Mouse (Mus musculus): ENCODE measurements around the gene Elmo2. TPM values are rescaled to one million over a fixed set of nuclear protein-coding genes. Genes with fewer than 3 reads are reported as not detected.

Gene Elmo2
- polyA plus RNA-seq, 1 experiment from 2014 or later: 79.9 TPM

DNA sequence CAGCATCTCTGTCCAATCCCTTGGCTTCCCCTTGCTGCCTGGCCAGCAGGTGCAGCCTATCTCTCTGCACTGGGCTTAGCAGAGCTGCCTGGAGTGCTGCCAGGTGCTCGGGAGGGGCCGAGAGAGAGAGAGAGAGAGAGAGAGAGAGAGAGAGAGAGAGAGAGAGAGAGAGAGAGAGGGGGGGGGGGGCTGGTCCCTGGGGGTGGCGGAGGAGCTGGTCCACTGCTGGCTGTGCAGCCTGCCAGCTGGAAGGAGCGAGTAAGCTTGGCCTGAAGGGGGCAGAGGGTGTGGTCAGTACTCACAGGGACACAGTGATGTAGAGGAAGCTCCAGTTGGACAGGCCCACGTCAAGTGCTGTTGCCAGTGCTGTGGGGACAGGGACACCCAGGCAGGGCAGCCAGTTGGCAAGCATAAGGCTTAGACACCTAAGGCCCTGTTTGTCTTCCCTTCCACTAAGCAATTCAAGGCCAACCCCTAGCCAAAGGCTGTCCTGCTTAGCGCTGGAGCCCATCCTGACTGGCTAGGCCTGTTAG is 44.4 kb downstream of the Elmo2 start:
- Histone ChIP-seq H3K9ac (ENCODE audit: low read length) (no peak overlapping the region), H3K27ac (ENCODE audit: low read depth, low read length) (no peak overlapping the region), H3K4me3 (ENCODE audit: low read depth, low read length) (no peak overlapping the region), H3K9me3 (ENCODE audit: control insufficient read depth, low read length) (no peaks in the 10 kb centered on the region), H3K27me3 (ENCODE audit: control insufficient read depth, insufficient read depth, low read length) (no peaks in the 10 kb centered on the region), H3K36me3 (ENCODE audit: control insufficient read depth, insufficient read depth, low read length) (peaks cover 4% of the 10 kb centered on the region; the same call in 1 of the 2 replicates), H3K4me1 (ENCODE audit: control insufficient read depth, insufficient read depth, low read length) (peaks cover 16% of the 10 kb centered on the region), H3K4me2 (no peak overlapping the region)
- WGBS: 74% methylated on average over 6 of the region's 6 CpGs
- no peak for ATAC-seq (ENCODE audit: low FRiP score)
- no peak for DNase-seq (ENCODE audit: low spot score, missing footprints)

DNA sequence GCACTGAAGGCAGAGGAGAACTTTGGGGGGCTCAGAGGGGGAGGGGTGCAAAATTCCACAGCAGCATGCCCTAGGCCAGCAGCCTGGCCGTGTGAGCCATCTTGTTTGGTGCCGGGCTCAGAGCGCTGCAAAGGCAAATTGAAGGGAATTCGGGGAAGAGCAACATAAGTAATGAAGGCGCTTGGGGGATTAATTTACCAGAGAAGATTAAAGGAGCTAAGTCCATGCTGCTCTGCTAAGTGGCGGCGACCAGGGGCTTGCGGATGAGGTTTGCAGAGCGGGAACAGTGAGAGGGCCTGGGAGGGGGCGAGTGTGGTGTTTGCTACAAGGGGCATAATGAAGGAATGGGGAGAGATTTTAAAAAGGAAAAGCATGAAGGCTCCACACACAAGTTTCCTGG is 46.9 kb downstream of the Elmo2 start:
- Histone ChIP-seq H3K27ac (ENCODE audit: low read depth, low read length) (no peak overlapping the region), H3K36me3 (ENCODE audit: control insufficient read depth, insufficient read depth, low read length) (peaks cover 7% of the 10 kb centered on the region; the same call in 1 of the 2 replicates), H3K4me2 (no peak overlapping the region), H3K9ac (ENCODE audit: low read length) (no peak overlapping the region), H3K4me1 (ENCODE audit: control insufficient read depth, insufficient read depth, low read length) (peaks cover 21% of the 10 kb centered on the region), H3K4me3 (ENCODE audit: low read depth, low read length) (no peak overlapping the region), H3K9me3 (ENCODE audit: control insufficient read depth, low read length) (no peaks in the 10 kb centered on the region), H3K27me3 (ENCODE audit: control insufficient read depth, insufficient read depth, low read length) (no peaks in the 10 kb centered on the region)
- 20% methylated on average over 10 of the region's 10 CpGs for WGBS
- DNase-seq (ENCODE audit: low spot score, missing footprints): no peak
- ATAC-seq (ENCODE audit: low FRiP score): no peak

DNA sequence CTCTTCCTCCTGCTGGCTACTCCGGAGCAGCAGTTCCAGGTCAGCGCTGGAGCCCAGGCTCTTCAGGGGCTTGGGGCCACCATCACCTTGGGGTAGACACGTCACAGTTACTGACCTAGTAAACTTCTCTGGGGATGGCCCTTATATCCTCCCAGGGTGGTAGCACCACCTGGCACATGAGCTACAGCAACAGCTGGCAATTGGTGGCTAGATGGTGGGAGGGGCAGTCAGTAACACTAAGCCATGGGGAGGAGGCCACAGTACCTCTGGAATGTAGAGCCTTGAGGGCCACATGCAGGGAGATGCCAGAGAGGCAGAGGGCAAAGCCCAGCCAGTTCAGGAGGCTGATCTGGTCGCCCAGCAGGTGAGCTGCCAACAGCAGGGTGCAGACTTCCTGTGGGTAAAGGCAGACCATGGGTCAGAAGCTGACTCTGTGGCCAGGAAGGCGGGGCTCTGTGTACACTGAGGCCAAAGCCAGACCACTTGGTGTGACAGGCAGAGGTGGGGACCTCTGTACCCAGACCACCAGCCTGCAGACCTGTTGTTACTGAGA is 49.0 kb downstream of the Elmo2 start:
- H3K4me3 ChIP-seq (ENCODE audit: low read depth, low read length): no peak overlapping the region
- H3K27me3 ChIP-seq (ENCODE audit: control insufficient read depth, insufficient read depth, low read length): no peaks in the 10 kb centered on the region
- no peak overlapping the region for H3K4me2 ChIP-seq
- DNase-seq (ENCODE audit: low spot score, missing footprints): no peak
- ATAC-seq (ENCODE audit: low FRiP score): no peak
- H3K9ac ChIP-seq (ENCODE audit: low read length): no peak overlapping the region
- H3K27ac ChIP-seq (ENCODE audit: low read depth, low read length): no peak overlapping the region
- 79% methylated on average over 5 of the region's 5 CpGs for WGBS
- H3K36me3 ChIP-seq (ENCODE audit: control insufficient read depth, insufficient read depth, low read length): 0 out of 2 replicates have a peak, but pooled peaks cover 7% of the 10 kb centered on the region
- H3K9me3 ChIP-seq (ENCODE audit: control insufficient read depth, low read length): no peaks in the 10 kb centered on the region
- H3K4me1 ChIP-seq (ENCODE audit: control insufficient read depth, insufficient read depth, low read length): peaks cover 21% of the 10 kb centered on the region

DNA sequence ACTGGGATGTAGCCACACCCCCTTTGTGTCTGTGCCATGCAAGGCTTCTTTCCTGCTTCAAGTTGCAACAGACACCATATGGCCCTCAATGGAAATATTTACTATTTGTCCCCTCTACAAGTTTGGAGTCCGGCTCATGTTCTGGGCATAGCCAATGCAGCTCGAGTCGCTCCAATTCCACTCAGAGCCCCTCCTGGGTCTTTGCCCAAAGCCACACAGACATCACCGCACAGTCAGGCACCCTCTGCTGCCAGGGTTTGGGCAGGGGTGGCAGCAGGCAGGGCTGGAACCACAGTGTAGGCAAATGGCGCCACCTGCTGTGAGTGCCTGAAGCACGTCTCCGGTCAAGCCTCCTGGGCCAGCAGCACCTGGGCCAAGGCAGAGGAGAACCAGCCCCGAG is 50.5 kb downstream of the Elmo2 start:
- H3K36me3 ChIP-seq (ENCODE audit: control insufficient read depth, insufficient read depth, low read length): 0 out of 2 replicates have a peak, but pooled peaks cover 7% of the 10 kb centered on the region
- no peak overlapping the region for H3K27ac ChIP-seq (ENCODE audit: low read depth, low read length)
- H3K9me3 ChIP-seq (ENCODE audit: control insufficient read depth, low read length): no peaks in the 10 kb centered on the region
- no peak overlapping the region for H3K4me2 ChIP-seq
- no peak overlapping the region; the same call in 1 of the 2 replicates for H3K9ac ChIP-seq (ENCODE audit: low read length)
- ATAC-seq (ENCODE audit: low FRiP score): peak; percentile 60
- 25% methylated on average over 8 of the region's 8 CpGs for WGBS
- DNase-seq (ENCODE audit: low spot score, missing footprints): peak; percentile 94
- H3K4me3 ChIP-seq (ENCODE audit: low read depth, low read length): no peak overlapping the region
- H3K27me3 ChIP-seq (ENCODE audit: control insufficient read depth, insufficient read depth, low read length): no peaks in the 10 kb centered on the region
- H3K4me1 ChIP-seq (ENCODE audit: control insufficient read depth, insufficient read depth, low read length): peaks cover 29% of the 10 kb centered on the region

DNA sequence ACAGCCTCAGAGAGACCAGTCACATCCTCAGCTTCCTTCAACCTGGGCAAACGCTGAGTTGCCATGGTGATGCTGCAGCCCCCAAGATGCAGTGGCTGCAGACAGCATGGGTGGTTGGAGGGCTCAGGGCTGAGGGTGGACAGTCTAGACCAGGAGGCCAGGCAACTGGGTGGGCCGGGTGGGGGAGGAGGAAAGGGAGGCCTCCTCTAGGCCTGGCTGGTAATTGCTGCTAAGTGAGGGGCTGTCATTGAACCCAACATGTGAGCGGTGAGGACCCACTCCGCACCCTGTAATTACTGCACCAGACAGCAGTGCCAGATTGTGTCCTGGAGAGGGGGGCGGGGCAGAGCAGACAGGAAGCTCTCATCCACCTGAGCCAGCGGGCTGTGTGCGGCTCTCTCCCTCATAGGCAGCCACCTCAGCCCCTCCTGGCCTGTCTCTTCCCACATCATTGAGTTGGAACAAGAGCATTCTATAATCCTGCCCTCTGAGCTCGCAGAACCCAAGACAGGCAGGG is 51.1 kb downstream of the Elmo2 start:
- no peak overlapping the region for H3K27ac ChIP-seq (ENCODE audit: low read depth, low read length)
- H3K4me3 ChIP-seq (ENCODE audit: low read depth, low read length): no peak overlapping the region
- DNase-seq (ENCODE audit: low spot score, missing footprints) (no peak), ATAC-seq (ENCODE audit: low FRiP score) (peak; percentile 53)
- 38% methylated on average over 8 of the region's 8 CpGs for whole genome bisulfite sequencing
- no peak overlapping the region for H3K4me2 ChIP-seq
- H3K9ac ChIP-seq (ENCODE audit: low read length): no peak overlapping the region; the same call in 1 of the 2 replicates
- no peaks in the 10 kb centered on the region for H3K27me3 ChIP-seq (ENCODE audit: control insufficient read depth, insufficient read depth, low read length)
- H3K4me1 ChIP-seq (ENCODE audit: control insufficient read depth, insufficient read depth, low read length): peaks cover 33% of the 10 kb centered on the region
- H3K9me3 ChIP-seq (ENCODE audit: control insufficient read depth, low read length): no peaks in the 10 kb centered on the region
- H3K36me3 ChIP-seq (ENCODE audit: control insufficient read depth, insufficient read depth, low read length): 0 out of 2 replicates have a peak, but pooled peaks cover 7% of the 10 kb centered on the region

DNA sequence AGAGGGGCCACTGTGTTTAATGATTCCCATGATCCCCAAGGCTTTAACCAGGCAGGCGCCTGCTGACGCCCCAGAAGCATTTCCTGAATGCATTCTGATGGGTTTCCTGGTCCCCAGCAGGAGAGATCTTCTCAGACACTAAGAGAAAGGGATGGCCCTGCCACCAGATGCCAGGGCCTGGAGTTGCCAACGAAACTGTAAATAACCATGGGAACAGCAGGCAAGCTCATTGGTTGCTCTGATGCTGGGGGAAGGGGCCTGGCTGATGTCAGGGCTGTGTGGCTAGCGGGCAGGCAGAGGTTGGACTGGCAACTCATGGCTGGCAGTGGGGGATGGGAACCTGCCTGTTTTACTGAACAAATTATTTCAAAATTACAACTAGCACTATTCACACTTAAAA is 52.7 kb downstream of the Elmo2 start:
- 47% methylated on average over 4 of the region's 4 CpGs for WGBS
- no peak for DNase-seq (ENCODE audit: low spot score, missing footprints)
- no peaks in the 10 kb centered on the region for H3K27me3 ChIP-seq (ENCODE audit: control insufficient read depth, insufficient read depth, low read length)

DNA sequence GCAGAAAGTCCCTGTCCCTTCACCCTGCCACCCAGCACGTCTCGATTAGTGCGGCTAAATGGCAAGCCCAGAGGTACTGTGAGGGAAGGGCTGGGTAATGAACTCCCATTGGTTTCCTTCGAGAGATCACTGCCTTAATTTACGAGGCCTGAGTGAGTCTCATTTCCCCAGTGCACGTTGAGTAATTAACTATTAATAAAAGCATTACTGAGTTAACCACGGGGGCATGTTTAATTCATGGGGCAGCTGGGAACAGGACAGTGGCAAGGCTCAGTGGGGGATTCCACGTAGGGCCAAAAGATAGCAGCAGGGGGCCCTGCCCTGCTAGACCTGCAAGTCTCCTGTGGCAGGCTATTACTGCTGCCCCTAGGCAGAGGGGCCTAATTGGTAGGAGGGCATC is 55.0 kb downstream of the Elmo2 start:
- no peak for DNase-seq (ENCODE audit: low spot score, missing footprints)
- Histone ChIP-seq H3K4me1 (ENCODE audit: control insufficient read depth, insufficient read depth, low read length) (peaks cover 34% of the 10 kb centered on the region), H3K9me3 (ENCODE audit: control insufficient read depth, low read length) (no peaks in the 10 kb centered on the region), H3K36me3 (ENCODE audit: control insufficient read depth, insufficient read depth, low read length) (no peaks in the 10 kb centered on the region), H3K4me2 (no peak overlapping the region), H3K27me3 (ENCODE audit: control insufficient read depth, insufficient read depth, low read length) (no peaks in the 10 kb centered on the region), H3K4me3 (ENCODE audit: low read depth, low read length) (no peak overlapping the region), H3K9ac (ENCODE audit: low read length) (no peak overlapping the region; the same call in 1 of the 2 replicates), H3K27ac (ENCODE audit: low read depth, low read length) (no peak overlapping the region)
- WGBS: 13% methylated on average over 8 of the region's 8 CpGs
- ATAC-seq (ENCODE audit: low FRiP score): no peak

More for the DNA sequence above, 52.7 kb downstream of the Elmo2 start:
- no peak overlapping the region for H3K4me2 ChIP-seq
- no peaks in the 10 kb centered on the region for H3K9me3 ChIP-seq (ENCODE audit: control insufficient read depth, low read length)
- peaks cover 22% of the 10 kb centered on the region for H3K4me1 ChIP-seq (ENCODE audit: control insufficient read depth, insufficient read depth, low read length)
- H3K36me3 ChIP-seq (ENCODE audit: control insufficient read depth, insufficient read depth, low read length): 0 out of 2 replicates have a peak, but pooled peaks cover 7% of the 10 kb centered on the region
- no peak overlapping the region for H3K4me3 ChIP-seq (ENCODE audit: low read depth, low read length)
- H3K27ac ChIP-seq (ENCODE audit: low read depth, low read length): no peak overlapping the region
- no peak overlapping the region for H3K9ac ChIP-seq (ENCODE audit: low read length)
- ATAC-seq (ENCODE audit: low FRiP score): no peak

DNA sequence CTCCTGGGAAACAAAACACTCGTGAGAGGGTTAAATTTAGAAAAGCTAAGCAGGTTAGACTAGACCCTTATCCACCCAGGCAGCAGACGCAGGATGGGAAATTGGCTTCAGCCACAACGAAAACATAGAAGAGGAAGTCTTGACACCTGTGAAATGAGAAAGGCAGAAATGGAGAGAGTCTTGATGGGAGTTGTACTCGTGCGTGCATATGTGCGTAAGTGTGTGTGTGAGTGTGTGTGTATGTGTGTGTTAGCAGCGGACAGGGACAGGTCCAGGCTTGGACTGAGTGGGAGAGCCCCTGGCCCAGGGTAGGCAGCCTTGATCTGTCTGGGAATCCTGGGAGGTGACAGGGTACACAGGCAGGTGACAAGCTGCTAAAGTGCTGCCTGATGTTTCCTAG is 55.4 kb downstream of the Elmo2 start:
- 67% methylated on average over 7 of the region's 7 CpGs for WGBS

DNA sequence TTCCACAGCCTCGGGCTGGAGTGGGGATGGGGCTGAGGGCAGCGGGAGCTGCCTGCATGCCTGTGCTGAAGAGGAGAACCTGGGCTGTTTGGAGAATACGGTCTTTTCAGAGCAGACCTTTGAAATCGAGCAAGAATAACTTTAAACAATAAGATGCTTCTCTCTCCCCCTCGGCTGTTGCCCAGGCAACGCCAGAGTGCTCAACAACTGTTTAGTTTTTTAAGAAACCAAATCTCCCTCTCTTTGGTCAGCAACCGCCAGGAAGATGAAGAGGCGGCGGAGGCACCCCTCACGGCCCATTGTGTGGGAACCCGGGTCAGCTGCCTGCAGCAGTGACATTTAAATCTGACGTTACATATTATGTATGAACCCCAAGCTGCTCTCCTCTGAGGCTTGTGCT is 59.5 kb downstream of the Elmo2 start:
- Histone ChIP-seq H3K9me3 (ENCODE audit: control insufficient read depth, low read length) (no peaks in the 10 kb centered on the region), H3K4me3 (ENCODE audit: low read depth, low read length) (no peak overlapping the region), H3K27ac (ENCODE audit: low read depth, low read length) (peak overlapping the region; percentile 35; the same call in 1 of the 2 replicates), H3K4me1 (ENCODE audit: control insufficient read depth, insufficient read depth, low read length) (peaks cover 34% of the 10 kb centered on the region), H3K27me3 (ENCODE audit: control insufficient read depth, insufficient read depth, low read length) (no peaks in the 10 kb centered on the region; the same call in 1 of the 2 replicates), H3K4me2 (peak overlapping the region; percentile 20; the same call in 1 of the 2 replicates), H3K9ac (ENCODE audit: low read length) (peak overlapping the region; percentile 33; the same call in 1 of the 2 replicates), H3K36me3 (ENCODE audit: control insufficient read depth, insufficient read depth, low read length) (no peaks in the 10 kb centered on the region)
- 4% methylated on average over 12 of the region's 12 CpGs for WGBS
- peak; percentile 45; the same call in 1 of the 2 replicates for ATAC-seq (ENCODE audit: low FRiP score)
- DNase-seq (ENCODE audit: low spot score, missing footprints): no peak

More for the DNA sequence above, 55.4 kb downstream of the Elmo2 start:
- Histone ChIP-seq H3K36me3 (ENCODE audit: control insufficient read depth, insufficient read depth, low read length) (no peaks in the 10 kb centered on the region), H3K4me2 (no peak overlapping the region), H3K4me1 (ENCODE audit: control insufficient read depth, insufficient read depth, low read length) (peaks cover 38% of the 10 kb centered on the region), H3K27me3 (ENCODE audit: control insufficient read depth, insufficient read depth, low read length) (no peaks in the 10 kb centered on the region), H3K27ac (ENCODE audit: low read depth, low read length) (no peak overlapping the region), H3K9me3 (ENCODE audit: control insufficient read depth, low read length) (no peaks in the 10 kb centered on the region), H3K9ac (ENCODE audit: low read length) (no peak overlapping the region), H3K4me3 (ENCODE audit: low read depth, low read length) (no peak overlapping the region)
- no peak for DNase-seq (ENCODE audit: low spot score, missing footprints)
- ATAC-seq (ENCODE audit: low FRiP score): no peak
